Mouse (Mus musculus): ENCODE data around the gene Barhl1. TPM values are rescaled to one million over a fixed set of nuclear protein-coding genes. Genes with fewer than 3 reads are reported as not detected.

Gene Barhl1
- polyA plus RNA-seq, 1 experiment from 2014 or later, result 0.70 TPM

DNA sequence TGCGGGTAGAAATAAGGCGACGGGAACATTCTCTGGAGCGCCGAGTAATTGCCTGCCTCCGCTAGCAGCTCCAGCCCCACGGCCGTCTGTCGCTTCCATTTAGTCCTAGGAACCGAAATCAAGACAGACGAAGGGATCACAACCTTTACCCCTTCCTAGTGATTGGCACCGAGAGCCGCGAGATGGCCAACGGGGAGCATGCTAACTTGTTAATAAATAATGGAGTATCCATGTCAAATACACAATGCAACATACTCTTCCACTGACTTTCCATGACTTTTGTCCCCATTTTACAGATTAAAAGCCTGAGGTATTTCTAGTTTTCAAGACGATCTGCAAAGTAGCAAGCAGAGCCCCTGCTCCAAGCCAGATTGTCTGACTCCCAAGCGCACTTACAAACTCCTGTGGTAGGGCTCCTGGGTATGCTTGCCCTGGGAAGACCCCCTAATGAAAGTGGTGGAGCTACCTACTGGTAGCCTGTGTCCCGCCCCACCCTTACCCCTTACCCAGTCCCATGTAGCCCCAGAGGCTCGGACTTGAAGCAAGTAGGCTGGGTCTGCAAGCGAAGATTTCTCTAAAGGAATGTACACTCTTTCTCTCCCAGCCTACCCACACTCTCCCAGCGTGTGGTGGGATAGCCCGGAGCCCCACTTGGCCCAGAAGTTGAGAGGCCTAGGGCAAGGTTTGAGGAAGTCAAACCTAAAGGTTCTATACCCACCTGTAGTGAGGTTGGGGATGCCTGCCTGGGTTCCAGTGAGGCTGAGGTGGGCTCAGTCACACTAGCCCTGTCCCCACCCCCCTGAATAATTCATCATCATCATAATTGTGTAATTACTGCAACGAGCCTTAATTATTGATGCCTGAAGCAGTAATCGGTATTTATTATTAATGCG lies 6.4 kb downstream of the Barhl1 start:
- Histone ChIP-seq H3K27ac (replicated peaks) (no peak overlapping the region), H3K9ac (replicated peaks) (no peak overlapping the region), H3K4me1 (peaks cover 33% of the 10 kb centered on the region), H3K9me3 (no peaks in the 10 kb centered on the region), H3K4me2 (replicated peaks) (no peak overlapping the region), H3K36me3 (peaks cover 6% of the 10 kb centered on the region; the same call in 1 of the 2 replicates), H3K4me3 (no peak overlapping the region), H3K27me3 (peaks cover 94% of the 10 kb centered on the region)
- ATAC-seq (replicated peaks), result no peak
- 4% methylated on average over 25 of the region's 25 CpGs for WGBS

DNA sequence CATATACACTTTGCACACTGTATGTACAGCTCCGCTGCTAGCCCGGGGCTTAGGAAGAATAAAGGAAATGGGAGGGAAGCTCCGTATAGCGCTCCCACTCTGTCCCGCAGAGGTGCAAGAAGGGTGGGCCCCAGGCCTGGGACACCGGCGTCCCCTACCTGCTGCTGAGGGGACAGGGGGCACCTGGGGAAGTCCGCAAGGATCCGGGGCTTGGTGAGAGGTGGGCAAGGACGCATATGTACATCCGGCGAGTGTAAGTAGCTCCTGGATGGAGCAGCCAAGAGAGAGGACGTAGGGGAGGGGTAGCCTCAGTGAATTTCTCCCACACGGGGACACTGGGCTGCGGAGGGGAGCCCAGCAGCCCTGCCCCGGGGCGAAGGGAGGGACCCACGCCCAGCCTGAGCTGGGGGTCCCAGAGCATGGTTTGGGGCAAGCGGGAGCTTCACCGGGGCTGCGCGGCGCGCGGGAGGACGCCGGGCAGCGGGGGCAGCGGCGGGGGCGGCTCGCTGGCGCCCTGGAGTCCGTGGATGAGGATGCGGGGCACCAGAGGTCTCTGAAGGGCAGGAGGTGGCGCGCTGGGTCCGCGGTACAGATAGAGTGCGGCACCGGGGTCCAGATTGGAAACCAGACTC lies 7.2 kb downstream of the Barhl1 start:
- no peak overlapping the region for H3K27ac ChIP-seq (replicated peaks)
- H3K9me3 ChIP-seq, result no peaks in the 10 kb centered on the region
- peaks cover 8% of the 10 kb centered on the region; the same call in 1 of the 2 replicates for H3K36me3 ChIP-seq
- no peak overlapping the region for H3K4me2 ChIP-seq (replicated peaks)
- H3K27me3 ChIP-seq, result peaks cover 93% of the 10 kb centered on the region
- WGBS, result under 1% methylated on average over 41 of the region's 41 CpGs
- H3K4me3 ChIP-seq, result no peak overlapping the region
- H3K9ac ChIP-seq (replicated peaks), result no peak overlapping the region
- peak; percentile 21; the same call in 1 of the 2 replicates for ATAC-seq (replicated peaks)
- peaks cover 33% of the 10 kb centered on the region for H3K4me1 ChIP-seq

GRCm38 (mm10) chr2:28908389-28909153 lies 7.9 kb downstream of the Barhl1 start:
- Histone ChIP-seq H3K9ac (replicated peaks) (peak overlapping the region; percentile 25; the same call in 1 of the 2 replicates), H3K27ac (replicated peaks) (no peak overlapping the region)
- WGBS, result under 1% methylated on average over 39 of the region's 39 CpGs

DNA sequence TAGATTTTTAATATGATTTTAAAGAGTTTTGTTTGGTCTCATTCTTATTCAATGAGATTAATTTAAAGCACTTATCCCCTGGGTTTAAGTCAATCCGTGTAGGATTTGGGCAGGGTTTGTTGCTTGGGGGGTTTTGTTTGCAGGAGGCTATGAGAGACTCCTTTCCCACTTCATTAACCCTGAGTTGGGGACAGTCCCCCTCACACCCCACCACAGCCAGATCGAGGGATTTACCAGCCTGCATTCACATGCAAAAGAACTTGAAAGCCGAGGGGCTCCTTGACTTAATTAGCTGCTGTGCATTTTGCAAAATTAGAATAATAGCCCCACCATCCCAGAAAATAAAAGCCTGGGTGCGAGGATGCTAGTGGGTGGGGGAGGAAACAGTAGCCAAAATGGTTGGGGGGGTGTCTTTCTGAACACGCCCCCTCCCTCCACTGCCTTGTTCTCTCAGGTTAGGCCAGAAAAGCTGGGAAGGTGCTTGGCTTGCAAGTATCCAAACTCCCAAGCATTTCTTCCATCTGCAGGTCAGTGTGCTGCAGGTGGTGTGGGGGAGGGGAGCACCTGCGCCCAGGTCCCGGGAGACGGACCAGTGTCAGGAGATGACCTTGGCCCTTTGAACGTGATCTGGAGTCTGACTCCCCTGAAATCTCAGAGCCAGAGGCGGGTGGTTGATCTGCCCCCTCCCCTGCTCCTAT lies 8.6 kb downstream of the Barhl1 start:
- 0 out of 2 replicates have a peak overlapping the region, but pooled peaks have one; percentile 25 for H3K9ac ChIP-seq (replicated peaks)
- ATAC-seq (replicated peaks), result 0 out of 2 replicates have a peak, but pooled peaks have one; percentile 48
- peaks cover 33% of the 10 kb centered on the region for H3K4me1 ChIP-seq
- H3K4me3 ChIP-seq, result peak overlapping the region; percentile 18
- peak overlapping the region; percentile 35 for H3K4me2 ChIP-seq (replicated peaks)
- peaks cover 8% of the 10 kb centered on the region; the same call in 1 of the 2 replicates for H3K36me3 ChIP-seq
- H3K9me3 ChIP-seq, result no peaks in the 10 kb centered on the region
- peaks cover 79% of the 10 kb centered on the region for H3K27me3 ChIP-seq
- WGBS, result under 1% methylated on average over 10 of the region's 10 CpGs
- no peak overlapping the region for H3K27ac ChIP-seq (replicated peaks)

More at GRCm38 (mm10) chr2:28908389-28909153, 7.9 kb downstream of the Barhl1 start:
- Histone ChIP-seq H3K4me1 (peaks cover 33% of the 10 kb centered on the region), H3K27me3 (peaks cover 86% of the 10 kb centered on the region), H3K4me2 (replicated peaks) (peak overlapping the region; percentile 35), H3K9me3 (no peaks in the 10 kb centered on the region), H3K36me3 (peaks cover 8% of the 10 kb centered on the region; the same call in 1 of the 2 replicates), H3K4me3 (peak overlapping the region; percentile 18)
- ATAC-seq (replicated peaks), result peak; percentile 67; the same call in 1 of the 2 replicates

- peaks cover 8% of the 10 kb centered on the region; the same call in 1 of the 2 replicates for H3K36me3 ChIP-seq
- H3K9me3 ChIP-seq, result no peaks in the 10 kb centered on the region
- H3K27ac ChIP-seq (replicated peaks), result no peak overlapping the region
- no peak overlapping the region for H3K9ac ChIP-seq (replicated peaks)
- 41% methylated on average over 4 of the region's 4 CpGs for WGBS
- H3K4me3 ChIP-seq, result no peak overlapping the region
- peaks cover 22% of the 10 kb centered on the region for H3K4me1 ChIP-seq
- peaks cover 59% of the 10 kb centered on the region for H3K27me3 ChIP-seq
- ATAC-seq (replicated peaks), result no peak
- H3K4me2 ChIP-seq (replicated peaks), result no peak overlapping the region
Measured at GRCm38 (mm10) chr2:28905561-28905960, 10.9 kb downstream of the Barhl1 start.

DNA sequence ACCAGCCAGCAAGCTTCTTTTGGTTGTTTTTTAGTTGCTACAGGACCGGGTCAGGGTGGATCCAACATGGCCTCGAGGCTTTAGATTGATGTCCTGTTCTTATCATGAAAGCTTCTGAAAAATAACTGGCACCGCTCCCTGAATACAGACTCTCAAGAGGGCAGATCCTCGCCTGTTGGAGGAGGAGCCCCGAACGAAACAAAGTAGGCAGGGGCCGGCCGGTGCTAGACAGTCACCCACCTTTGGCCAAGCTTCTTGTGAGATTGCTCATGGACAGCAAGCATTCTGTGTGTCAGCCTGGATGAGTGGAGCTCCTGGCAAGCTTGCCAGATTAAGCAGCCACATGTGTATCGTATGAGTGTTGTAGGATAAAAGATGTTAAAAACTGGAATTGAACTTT lies 11.7 kb downstream of the Barhl1 start:
- H3K27me3 ChIP-seq, result peaks cover 51% of the 10 kb centered on the region
- H3K36me3 ChIP-seq, result peaks cover 8% of the 10 kb centered on the region; the same call in 1 of the 2 replicates
- 83% methylated on average over 9 of the region's 9 CpGs for WGBS
- no peaks in the 10 kb centered on the region for H3K9me3 ChIP-seq
- no peak overlapping the region for H3K4me3 ChIP-seq
- ATAC-seq (replicated peaks), result no peak
- H3K27ac ChIP-seq (replicated peaks), result no peak overlapping the region
- no peak overlapping the region for H3K4me2 ChIP-seq (replicated peaks)
- H3K9ac ChIP-seq (replicated peaks), result no peak overlapping the region
- H3K4me1 ChIP-seq, result peaks cover 22% of the 10 kb centered on the region

- Histone ChIP-seq H3K4me2 (replicated peaks) (no peak overlapping the region), H3K36me3 (peaks cover 11% of the 10 kb centered on the region; the same call in 1 of the 2 replicates), H3K9me3 (no peaks in the 10 kb centered on the region), H3K27me3 (peaks cover 42% of the 10 kb centered on the region), H3K4me1 (peaks cover 15% of the 10 kb centered on the region), H3K27ac (replicated peaks) (no peak overlapping the region), H3K9ac (replicated peaks) (no peak overlapping the region), H3K4me3 (no peak overlapping the region)
- 86% methylated on average over 5 of the region's 5 CpGs for WGBS
- ATAC-seq (replicated peaks), result no peak
Measured at GRCm38 (mm10) chr2:28903871-28904270, 12.6 kb downstream of the Barhl1 start.

- Histone ChIP-seq H3K27me3 (peaks cover 27% of the 10 kb centered on the region), H3K4me2 (replicated peaks) (no peak overlapping the region), H3K36me3 (peaks cover 13% of the 10 kb centered on the region; the same call in 1 of the 2 replicates), H3K4me1 (no peaks in the 10 kb centered on the region; the same call in 1 of the 2 replicates), H3K4me3 (no peak overlapping the region), H3K9me3 (no peaks in the 10 kb centered on the region), H3K27ac (replicated peaks) (no peak overlapping the region), H3K9ac (replicated peaks) (no peak overlapping the region)
- ATAC-seq (replicated peaks), result no peak
- WGBS, result 83% methylated on average over 8 of the region's 8 CpGs
Measured at GRCm38 (mm10) chr2:28902291-28902690, 14.2 kb downstream of the Barhl1 start.

DNA sequence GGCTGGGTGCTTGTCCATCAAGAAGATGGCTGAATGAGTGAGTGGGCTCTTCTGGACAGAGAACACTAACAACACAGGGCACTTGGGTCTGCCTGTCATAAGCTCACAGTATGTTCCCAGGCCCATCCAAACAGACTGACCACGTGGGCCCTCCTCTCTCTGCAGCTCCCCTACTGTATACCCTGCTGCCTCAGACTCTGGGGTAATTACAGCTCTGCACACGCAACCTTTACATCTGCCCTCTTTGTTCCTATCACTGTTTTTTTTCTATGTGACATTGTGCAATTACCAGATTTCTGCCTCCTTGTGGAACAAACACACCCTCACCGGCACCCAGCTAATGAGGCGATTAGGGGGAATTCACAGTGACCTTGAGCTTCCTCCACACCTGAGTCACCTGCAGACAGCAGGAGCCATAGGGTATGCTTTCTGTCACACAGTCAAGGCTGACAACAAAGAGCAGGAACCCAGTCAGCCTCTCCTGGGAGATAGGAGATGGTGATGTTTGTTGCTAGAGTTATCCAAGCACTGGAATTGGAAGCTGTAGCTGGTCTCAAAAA lies 19.0 kb downstream of the Barhl1 start:
- WGBS, result 66% methylated on average over 4 of the region's 4 CpGs
- H3K27me3 ChIP-seq, result no peaks in the 10 kb centered on the region
- no peaks in the 10 kb centered on the region for H3K9me3 ChIP-seq
- no peak overlapping the region for H3K27ac ChIP-seq (replicated peaks)
- H3K4me1 ChIP-seq, result no peaks in the 10 kb centered on the region
- no peak overlapping the region for H3K4me3 ChIP-seq
- ATAC-seq (replicated peaks), result no peak
- H3K9ac ChIP-seq (replicated peaks), result no peak overlapping the region
- H3K36me3 ChIP-seq, result peaks cover 10% of the 10 kb centered on the region; the same call in 1 of the 2 replicates
- no peak overlapping the region for H3K4me2 ChIP-seq (replicated peaks)

DNA sequence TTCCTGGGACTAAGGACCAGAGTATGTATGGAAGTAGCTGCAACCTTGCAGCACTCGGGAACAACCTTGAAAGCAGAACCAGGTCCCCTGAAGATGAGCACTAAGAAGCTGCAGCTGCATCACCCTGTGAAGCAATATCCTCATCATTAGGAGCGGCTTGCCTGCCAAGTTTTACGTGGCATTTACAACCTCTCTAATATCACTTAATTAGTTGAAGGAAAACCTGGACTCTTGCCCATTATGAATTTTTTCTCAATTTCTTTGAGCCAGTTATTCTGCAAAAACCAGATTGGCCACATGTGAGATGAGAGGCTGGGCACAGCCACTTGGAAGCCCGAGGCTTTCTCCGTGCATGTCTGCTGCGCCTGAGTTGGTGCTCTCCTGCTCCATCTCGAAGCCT lies 20.6 kb downstream of the Barhl1 start:
- Histone ChIP-seq H3K27me3 (no peaks in the 10 kb centered on the region), H3K9ac (replicated peaks) (no peak overlapping the region), H3K4me3 (no peak overlapping the region), H3K36me3 (peaks cover 14% of the 10 kb centered on the region; the same call in 1 of the 2 replicates), H3K27ac (replicated peaks) (no peak overlapping the region), H3K4me2 (replicated peaks) (no peak overlapping the region), H3K4me1 (no peaks in the 10 kb centered on the region), H3K9me3 (no peaks in the 10 kb centered on the region)
- ATAC-seq (replicated peaks), result no peak
- 73% methylated on average over 7 of the region's 7 CpGs for WGBS

- no peak for ATAC-seq (replicated peaks)
- Histone ChIP-seq H3K36me3 (peaks cover 22% of the 10 kb centered on the region; the same call in 1 of the 2 replicates), H3K4me1 (no peaks in the 10 kb centered on the region), H3K4me3 (no peak overlapping the region), H3K9me3 (no peaks in the 10 kb centered on the region), H3K27ac (replicated peaks) (no peak overlapping the region), H3K9ac (replicated peaks) (no peak overlapping the region), H3K4me2 (replicated peaks) (no peak overlapping the region), H3K27me3 (no peaks in the 10 kb centered on the region)
- WGBS, result 44% methylated on average over 6 of the region's 6 CpGs
Measured at GRCm38 (mm10) chr2:28893526-28893925, 22.9 kb downstream of the Barhl1 start.

All from forebrain, embryonic 15.5 days (tissue).